Mouse (Mus musculus) embryo, embryonic 10 days (tissue): Measurements from ENCODE around the gene Cpsf3.

Experiments
- DNase-seq: peaks from one replicate; pipeline ENCODE4 v3.0.0-alpha.2; 2015; ENCODE audit warnings: low spot score

Cpsf3 gene

DNA sequence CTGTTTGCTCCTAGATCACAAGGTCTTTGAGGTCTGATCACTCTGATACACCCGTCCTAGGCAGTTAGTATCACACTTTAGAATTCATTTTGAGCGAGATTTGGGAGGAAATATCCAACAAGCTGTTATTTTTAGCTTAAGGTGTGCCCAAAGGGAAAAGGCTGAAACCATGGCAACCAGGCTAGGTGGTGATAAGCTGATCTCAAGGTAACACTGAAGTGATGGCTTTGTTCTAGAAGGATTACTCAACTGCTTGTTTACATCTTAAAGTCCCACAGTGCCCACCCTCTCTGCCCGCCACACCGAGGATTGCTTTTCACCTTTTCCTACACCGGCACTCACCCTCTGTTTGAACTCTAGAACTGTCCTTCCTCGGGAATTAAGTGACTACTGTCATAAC is 4.5 kb downstream of the Cpsf3 start:
- DNase-seq, result no peak

DNA sequence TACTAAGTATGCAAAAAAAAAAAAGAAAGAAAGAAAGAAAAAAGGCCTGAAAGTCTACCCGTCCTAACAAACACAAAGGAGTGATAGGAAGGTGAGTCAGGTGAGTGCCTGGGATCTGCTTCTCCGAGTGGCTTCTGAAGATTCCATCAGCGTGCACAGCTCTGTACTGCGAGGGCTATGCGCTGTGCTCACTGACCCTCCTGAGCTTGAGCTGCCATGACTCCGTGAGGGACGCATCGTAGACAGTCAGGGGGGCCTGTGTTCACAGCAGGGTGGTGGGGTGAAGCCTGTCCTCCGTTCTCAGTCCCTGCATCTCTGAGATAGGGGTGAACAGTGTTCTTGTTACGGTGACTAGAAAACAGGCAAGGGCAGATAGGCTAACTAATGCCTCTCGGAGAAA is 13.7 kb downstream of the Cpsf3 start:
- DNase-seq, result no peak

DNA sequence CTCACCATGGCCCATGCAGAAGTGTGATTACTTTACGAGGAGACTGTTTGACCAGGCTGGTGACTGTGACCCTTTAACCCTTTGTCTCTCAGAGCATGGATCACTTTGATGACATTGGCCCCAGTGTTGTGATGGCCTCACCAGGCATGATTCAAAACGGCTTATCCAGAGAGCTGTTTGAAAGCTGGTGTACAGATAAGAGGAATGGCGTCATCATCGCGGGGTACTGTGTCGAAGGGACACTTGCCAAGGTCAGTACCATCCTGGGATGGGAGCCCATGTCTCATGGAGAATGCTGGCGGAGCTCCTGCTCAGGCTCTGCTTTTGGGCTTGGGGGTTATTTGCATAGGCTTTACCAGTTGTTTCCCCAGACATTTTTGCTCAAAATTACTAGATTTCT is 16.1 kb downstream of the Cpsf3 start:
- DNase-seq, result no peak

DNA sequence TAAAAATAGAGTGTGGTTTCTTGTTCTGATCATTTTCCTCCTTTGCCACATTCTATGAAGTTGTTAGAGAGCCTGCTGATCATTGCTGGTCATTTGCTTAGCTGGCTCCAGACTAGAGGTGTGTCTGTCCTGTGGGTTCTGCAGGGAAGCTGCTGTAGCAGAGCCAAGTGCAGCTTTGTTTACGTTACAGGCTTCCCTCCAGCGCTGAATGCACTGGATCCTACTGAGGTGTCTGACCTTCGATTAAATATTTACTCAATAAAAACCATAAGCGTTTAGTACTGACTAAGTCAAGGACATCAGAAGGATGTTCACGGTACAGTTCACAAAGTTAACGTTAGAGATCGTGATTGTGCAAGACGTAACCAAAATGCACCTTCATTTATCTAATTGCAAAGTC is 16.7 kb downstream of the Cpsf3 start:
- no peak for DNase-seq

DNA sequence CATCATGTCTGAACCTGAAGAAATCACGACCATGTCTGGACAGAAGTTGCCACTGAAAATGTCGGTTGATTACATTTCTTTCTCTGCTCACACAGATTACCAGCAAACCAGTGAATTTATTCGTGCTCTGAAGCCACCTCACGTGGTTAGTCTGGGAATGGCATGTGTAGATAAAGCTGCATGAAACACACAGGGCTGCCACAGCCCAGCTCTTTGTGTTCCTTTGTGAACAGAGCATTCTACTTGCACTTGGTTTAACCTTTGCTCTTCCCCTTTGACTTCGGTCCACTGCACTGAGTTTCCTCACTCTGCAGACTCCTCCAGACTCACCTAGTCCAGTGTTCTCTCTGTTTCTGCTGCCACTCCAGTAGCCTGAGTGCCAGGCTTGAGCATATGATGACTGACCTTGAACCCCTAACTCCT is 17.2 kb downstream of the Cpsf3 start:
- DNase-seq, result no peak

DNA sequence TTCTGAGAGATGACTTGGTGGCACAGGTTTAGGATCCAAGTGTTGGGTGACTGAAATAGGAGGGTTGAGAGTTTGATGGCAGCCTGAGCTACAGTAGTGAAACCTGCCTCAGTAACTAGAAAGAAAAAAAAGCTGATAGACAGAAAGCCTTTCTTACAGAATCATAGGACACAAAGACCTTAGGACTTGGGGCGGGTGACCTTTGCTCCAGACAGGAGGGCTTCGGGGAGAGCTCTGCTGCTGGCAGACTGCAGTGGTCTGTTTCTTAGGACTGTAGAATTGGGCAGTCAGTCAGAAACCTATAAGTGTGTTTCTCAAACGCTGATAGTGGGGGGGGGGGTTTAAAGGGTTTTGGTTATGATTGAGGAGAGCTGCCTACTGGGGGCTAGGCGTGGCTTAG is 20.6 kb downstream of the Cpsf3 start:
- no peak for DNase-seq

DNA sequence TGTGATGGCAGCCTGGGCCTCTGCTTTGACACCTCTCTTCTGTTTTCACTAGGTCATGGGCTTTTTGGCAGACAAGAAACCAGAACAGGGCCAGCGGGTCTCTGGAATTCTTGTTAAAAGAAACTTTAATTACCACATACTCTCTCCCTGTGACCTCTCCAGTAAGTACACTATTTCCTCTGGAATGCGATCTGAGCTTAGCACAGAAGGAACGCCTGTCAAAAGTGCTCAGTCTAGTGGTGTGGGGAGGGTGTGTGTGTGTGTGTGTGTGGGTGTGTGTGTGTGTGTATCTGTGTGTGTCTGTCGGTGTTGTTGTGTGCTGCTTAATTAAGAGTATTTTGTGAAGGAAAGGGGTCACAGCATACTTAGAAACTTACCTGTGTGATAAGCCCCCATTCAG is 21.5 kb downstream of the Cpsf3 start:
- no peak for DNase-seq

DNA sequence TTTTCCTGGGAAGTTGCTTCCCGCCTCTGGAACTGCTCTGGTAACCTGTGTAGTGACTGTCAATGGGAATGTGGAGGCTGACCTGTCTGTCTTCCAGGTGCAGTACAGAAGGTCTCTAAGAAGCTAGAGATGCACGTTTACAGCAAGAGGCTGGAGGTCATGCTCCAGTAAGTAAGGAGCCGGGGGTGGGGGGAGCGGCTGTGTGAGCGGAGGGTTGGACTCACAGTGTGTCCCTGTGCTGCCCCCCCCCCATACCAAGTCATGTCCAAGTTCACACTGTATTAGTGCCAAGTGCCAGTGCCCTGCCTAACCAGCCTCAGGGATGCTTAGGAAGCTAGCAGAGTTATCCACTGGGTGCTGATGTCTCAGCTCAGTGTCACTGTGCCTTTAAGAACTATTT is 27.0 kb downstream of the Cpsf3 start:
- DNase-seq, result no peak

DNA sequence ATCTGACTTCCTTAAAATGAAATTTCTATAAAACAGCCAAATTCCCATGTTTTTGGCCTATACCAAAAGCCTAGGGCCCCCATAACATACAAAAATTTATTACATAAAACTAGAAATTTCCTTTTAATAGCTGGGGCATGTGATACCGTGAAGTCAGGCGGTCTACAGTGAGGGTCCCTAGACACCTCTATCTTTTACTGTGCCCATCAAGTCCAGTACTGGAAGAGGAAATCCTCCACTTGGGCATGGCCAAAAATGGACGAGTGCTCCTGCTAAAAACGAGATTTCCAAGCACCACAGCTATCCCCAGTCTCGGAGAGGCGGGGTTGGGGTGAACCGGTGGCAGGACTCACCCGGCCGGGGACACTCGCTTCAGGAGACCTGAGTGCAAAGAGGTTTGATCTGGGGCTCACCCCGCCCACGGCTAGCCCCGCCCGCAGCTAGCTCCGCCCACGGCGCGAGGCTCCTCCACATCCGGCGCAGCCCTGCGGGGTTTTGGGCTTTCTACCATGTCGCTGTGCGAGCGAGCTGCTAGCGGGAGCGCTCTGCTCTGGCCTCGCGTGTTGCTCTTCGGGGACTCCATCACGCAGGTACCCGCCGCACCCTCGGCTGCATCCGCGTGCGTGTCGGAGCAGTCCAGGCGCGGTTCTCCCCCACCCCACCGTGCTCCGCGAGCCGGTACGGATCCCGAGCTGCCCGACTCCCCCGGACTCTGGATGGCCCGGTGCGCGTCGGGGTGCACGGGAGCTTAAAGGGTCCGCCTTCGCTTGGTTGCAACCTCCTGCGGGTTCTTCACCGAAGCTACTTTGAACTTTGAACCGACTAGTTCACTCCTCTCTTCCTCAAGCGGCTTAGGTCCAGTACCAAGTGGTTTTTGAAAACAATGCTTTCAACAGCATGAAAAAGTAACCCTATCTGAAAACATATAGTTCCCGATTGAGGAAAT is 31.0 kb downstream of the Cpsf3 start, which contains the start of gene Iah1:
Iah1 (plus strand) TSS at position 467 of the 946 bp plus-strand sequence.
- peak; percentile 90 for DNase-seq

DNA sequence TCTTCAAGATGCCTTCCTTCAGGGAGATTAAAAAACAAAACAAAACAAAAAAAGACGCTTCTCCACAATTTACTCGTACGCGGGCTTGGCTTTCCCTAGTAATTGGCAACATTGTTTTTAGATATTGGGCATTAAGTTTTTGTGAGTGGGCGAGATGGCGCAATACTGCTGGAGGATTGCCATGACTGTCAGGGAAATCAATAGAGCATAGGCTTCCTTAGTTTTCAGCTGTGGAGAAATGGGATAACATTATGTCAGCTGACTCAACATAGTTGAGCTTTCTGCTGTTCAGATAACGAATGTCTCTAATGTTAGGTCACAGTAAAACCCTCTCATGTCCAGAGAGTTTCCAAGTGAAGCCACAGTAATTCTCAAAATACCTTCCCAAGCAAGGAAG is 31.7 kb downstream of the Cpsf3 start:
- no peak for DNase-seq

DNA sequence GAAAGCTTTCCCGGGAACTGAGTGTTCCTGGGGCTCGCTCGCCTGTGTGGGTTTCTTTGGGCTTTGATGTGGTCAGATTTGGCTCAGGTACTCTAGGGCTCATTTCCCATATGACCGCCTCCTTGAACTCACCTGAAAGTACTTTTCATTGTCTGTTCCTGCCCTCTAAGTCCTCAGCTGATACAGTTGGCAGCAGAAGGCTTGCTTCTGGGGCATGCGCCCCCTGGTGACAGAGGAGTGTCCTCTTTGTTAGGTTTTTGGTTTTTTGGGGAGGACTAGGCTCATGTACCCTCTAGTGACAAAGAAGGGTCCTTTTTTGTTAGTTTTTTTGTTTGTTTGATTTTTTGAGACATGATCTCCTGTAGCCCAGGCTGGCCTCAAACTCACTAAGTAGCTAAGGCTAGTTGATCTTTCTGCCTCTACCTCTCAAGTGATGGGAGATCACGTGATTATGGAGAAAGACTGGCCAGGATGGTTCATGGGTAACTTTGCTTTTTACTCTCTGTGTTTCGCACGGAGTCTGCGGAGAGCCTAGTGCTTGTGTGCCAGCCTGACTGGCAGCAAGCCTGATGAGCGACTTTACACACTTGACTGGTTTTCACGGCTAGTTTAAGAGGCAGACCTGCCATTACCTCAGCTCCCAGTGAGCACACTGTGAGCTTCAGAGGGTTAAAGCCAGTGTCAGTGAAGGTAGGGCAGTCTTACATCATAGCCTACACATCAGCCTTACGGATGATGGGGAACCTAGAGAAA is 33.1 kb downstream of the Cpsf3 start:
- peak; percentile 73 for DNase-seq

DNA sequence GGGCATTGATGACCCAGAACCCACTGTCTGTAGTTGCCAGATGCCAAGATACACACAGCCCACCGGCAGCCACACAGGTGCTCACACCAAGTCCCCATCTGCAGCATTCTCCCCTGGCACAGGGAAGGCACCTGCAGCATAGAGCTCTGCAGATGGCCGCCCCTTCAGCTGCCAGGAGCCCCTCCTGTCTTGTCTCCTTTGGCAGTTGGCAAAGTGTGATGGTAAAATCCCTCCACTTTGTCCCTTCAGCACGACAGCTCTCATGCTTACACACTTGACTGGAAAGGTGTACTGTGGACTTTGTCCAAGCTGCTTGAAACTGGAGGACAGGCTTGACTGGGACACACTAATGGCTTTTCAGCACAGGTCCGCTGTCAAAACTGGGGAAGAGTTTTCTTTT is 35.1 kb downstream of the Cpsf3 start:
- DNase-seq, result no peak

DNA sequence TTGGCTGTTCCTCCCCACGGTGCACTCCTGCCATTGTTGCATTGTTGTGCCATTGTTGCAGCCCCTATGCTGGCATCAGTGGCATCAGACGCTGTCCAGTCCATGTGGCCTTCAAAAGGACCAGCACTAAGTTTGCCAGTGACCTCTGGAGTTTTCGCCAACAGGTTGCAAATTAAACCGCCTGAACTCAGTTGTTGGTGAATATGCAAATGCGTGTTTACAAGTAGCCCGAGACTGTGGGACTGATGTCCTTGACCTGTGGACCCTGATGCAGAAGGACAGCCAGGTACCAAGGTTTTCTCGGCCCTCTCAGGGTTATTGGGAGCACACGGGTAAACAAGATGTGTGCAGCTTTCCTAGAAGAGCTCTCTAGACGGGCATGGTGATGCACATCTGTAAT is 36.0 kb downstream of the Cpsf3 start:
- DNase-seq, result no peak

DNA sequence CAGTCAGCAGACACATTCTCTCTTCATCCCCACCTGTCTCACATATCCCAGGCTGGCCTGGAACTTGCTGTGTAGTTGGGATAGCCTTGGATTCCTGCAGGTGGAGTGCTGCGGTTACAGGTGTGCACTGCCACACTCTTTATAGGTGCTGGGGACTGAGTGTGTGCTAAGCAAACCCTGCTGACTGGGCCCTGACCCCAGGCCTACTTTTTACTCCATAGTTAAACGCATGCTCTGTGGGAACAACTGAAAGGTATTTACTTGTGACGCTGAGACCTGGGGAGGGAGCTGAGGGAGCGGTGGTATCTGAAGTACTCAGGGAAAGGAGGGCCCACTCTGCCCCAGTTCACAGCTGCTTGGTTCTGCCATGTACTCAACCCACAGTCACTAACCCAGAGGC is 37.1 kb downstream of the Cpsf3 start:
- DNase-seq, result no peak

DNA sequence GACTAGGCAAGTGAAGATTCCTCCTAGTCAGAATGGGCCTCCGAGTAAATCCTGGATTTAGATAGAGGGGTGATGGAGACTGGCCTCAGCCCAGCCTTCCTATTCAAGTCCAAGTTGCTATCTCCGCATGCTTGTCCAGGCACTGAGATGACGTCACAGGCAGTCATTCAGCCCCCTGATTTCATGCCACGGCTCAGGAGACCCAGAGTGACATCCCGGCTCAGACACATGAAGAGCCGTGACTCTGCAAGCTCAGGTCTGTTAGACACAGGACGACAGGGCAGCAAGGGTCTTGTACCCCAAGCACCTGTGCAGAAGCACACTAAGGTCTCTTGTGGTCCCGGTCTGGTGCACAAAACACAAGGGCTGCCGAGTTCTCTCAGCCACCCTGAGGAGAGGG is 37.7 kb downstream of the Cpsf3 start:
- DNase-seq, result no peak

DNA sequence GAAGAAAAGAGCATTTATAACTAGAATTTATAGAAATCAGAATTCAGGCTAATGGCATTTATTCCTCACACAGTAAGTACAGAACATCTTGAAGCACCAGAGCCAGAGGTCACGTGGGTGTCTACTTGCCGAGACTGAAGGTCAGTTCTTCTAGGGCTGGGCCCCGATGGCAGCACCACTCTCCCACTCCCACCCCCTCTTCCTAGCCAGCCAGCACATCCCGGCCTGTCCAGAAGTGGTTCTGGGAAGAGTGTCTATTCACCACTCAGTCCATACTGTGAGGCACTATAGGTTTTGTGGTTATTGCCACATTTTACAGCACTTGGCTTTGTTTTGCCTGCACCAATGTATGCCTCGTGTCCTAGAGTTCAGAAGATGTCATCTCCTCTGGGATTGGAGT is 38.9 kb downstream of the Cpsf3 start:
- DNase-seq, result no peak

DNA sequence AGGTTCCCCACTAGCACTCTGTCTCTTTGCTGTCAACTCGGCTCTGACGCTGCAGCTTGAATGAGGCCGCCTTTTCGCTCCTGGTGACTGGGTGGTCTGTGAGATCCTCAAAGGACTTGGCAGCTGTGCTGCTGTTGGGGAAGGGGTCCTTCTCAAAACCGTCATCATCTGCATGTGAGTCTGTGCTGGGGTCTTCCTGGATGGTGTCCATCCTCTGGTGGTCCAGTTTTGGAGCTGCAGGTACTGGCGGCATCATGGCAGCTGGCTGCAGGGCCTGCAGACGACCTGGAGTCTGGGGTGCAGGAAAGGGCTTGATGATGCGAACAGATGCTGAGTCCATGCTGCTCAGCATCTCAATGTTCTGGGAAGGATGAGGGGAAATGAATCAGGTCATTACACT is 40.1 kb downstream of the Cpsf3 start:
- DNase-seq, result no peak

DNA sequence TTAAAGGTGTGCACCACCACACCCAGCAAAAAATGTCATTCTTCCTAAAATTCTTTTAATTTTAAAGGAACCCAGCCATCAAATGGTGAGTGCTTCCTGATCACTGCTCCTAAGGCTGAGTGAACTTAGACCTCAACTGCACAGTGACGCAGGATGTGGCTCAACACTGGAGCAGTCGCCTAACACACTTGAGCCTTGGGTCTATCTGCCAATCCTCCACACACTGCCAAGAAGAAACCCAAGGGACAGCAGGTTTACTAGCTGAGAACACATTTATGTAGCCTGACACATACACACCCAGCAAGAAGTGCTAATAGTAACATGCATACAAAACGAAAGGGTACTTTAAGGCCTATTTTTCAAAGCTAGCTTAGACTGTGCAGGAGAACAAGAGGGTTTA is 41.1 kb downstream of the Cpsf3 start:
- DNase-seq, result no peak

DNA sequence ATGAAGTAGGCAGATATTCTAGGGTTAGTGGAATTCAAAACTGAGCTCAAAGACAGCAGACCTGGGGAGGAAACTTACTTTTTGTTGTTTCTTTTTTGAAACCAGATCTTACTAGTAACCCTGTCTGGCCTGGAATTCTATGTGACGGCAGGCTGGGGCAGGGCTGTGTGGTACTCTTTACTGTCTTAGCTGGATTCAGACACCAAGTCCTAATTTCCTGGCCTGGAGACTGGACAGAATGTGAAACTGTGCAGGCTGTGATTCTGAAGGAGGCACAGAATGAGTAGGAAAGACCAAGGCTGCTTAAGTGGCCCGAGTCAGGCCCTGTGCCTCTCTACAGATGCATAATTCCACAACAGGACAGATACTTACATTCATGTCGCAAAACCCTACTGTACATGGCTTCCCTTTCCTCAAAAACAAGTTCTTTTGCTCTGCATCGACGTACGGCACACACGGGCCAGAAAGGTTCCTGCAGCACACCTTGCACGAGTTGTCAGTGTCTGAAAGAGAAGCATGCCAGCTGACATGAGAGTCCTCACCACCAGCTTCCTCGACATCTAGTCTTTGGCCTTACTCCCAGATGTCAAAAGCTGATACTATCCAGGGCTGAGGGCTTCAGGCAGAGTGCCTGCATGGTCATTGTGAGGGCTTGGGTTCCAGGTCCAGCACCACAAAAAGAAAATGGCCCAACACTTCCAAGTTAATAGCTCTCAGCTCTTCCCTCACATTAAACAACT is 44.6 kb downstream of the Cpsf3 start:
- no peak for DNase-seq

DNA sequence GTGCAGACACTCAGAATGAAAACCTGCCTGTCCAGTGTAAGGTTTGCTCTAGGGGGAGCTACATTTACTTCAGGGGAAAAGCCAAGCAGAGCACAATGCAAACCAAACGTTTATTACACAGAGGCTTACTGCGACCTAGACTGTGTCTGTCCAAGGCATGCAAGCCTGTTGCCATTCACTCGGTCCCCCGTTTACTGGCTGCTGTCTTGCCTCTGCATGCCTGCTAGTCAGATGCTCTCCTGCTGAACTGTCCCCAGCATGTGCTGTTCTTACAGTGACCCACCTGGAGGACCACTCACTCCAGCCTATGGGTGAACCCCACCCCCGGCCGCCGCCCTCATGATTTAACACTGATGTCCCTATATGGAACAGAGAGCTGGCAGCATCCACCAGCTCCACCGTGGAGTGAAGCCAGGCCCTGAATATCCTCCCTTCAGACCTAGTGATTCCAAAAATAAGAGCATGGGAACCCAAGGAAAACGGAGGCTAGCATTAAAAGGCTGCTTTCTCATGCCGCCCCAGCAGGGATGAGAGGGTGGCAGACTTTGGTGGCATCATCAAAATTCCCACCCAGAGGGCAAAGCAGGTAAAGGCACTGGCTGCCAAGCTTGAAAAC is 45.9 kb downstream of the Cpsf3 start:
- DNase-seq, result no peak

DNA sequence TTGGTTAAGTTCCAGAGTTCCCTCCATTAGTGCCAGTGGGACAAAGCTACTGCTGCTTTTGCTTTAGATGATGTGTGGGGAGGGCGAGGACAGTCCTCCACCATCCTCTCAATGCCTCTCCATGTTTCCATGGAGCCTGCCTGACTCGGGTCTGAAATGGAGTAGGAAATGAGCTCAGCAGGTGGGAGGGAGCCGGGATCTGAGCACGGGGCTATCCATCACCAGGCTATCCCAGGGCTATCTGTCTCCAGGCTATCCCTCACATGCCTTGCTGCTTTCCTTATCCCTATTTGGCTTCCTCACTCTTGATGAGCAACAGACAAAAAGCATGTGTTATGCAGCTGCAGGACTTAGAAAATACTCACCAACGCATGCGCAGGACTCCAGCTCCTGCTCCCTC is 46.5 kb downstream of the Cpsf3 start:
- DNase-seq, result no peak

DNA sequence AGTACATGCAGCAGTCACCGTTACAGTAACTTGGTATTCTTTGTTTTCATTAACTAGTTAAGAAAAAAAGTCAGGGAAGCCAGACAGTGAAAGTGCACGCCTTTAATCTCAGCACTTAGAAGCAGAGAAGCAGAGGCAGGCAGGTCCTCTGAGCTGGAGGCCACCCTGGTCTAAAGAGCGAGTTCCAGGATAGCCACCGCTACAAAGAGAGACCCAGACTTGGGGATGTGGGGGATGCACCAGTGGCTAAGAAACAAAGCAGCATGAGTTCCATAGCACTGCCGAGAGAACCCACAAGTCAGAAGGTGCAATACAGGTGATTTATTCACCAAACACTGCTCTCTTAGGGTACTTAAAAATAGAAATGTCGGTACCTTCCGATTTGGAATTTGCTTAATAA is 47.8 kb downstream of the Cpsf3 start:
- no peak for DNase-seq
